Mouse (Mus musculus) effector memory CD4-positive, alpha-beta T cell, adult 5 months (primary cell): Measurements from ENCODE around the gene AU040320. TPM values are rescaled to one million over a fixed set of nuclear protein-coding genes. Genes with fewer than 3 reads are reported as not detected.

Source experiments
- polyA plus RNA-seq: library from polyadenylated mRNA; unstranded; fragments of 100-300 nt; shearing (Covaris generic); gene quantifications from one replicate; pipeline ENCODE4 v1.2.1, GENCODE M21; 2017

AU040320 gene
- 37.7 TPM for polyA plus RNA-seq

DNA sequence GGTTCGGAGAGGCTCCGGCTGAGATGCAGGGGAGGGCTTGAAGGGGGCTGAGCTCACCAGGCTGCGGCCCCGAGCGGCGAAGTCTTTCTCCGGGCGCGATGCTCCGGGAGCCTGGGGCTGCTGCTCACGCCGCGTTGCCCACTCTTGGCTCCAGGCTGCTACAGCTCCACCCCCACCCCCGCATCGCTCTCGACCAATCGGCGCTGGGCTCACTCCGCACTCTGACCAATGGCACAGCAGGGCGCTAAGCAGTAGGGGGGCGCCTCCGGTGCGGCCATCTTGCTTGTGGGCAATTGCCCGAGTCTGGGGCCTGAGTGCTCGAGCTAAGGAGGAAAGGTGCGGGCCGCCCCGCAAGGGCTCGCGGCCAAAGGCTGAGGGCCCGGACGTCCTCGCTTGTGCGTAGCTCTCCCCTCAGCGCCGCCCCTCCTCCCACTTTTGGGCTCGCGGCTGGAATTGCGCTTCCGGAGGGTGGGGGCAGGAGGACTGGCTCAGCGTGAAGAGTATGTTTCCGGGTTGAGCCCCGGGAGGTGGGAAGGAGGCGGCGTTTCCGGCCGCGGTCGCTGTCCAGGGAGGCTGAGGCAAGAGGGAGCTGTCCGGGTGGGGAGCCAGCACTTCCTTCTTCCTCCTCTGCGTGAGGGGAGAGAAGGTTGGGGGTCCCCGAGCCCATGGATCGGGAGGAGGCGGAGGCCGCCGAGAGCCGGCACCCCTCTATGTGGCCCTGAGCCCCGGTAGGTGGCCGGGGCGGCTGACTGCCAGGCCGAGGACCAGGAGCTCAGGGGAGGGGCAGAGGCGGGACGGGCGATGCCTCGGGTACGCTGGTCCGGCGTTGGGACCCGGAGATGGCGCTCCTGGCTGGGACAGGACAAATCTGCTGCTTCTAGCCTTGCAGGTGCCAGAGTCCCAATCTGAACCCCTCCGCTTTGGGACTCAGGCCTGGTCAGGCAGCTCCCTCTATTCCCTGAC lies at the start of gene AU040320, which contains the start of gene Ncdn:
Gene AU040320 (plus strand): TSS at position 277 of the 963 bp plus-strand sequence.
Gene Ncdn (minus strand): TSS at position 171 of the 963 bp plus-strand sequence.

GRCm38 (mm10) chr4:126736001-126736414 lies 17.3 kb upstream of the AU040320 start, which contains the start of gene Tfap2e:
TSS of gene Tfap2e (minus strand) at chr4:126736240.

Other genes with a start within 250 kb of the AU040320 start
- 0.50 TPM for gene Ago4, start 220.1 kb upstream of the AU040320 start, polyA plus RNA-seq
- 1.7 TPM for gene Clspn, start 196.6 kb upstream of the AU040320 start, polyA plus RNA-seq
- not detected for gene 5730409E04Rik, start 143.7 kb upstream of the AU040320 start, polyA plus RNA-seq
- gene Psmb2, start 75.9 kb upstream of the AU040320 start, polyA plus RNA-seq = 177 TPM
- gene Tfap2e, start 17.3 kb upstream of the AU040320 start, polyA plus RNA-seq = not detected
- 31.9 TPM for gene Ncdn, start 106 bp upstream of the AU040320 start, polyA plus RNA-seq
- gene Zmym4, start 214.6 kb downstream of the AU040320 start, polyA plus RNA-seq = 38.4 TPM